Mouse (Mus musculus) C2C12 (cell line): ENCODE data around the gene Adam15. TPM values are rescaled to one million over a fixed set of nuclear protein-coding genes. Genes with fewer than 3 reads are reported as not detected.

ENCODE experiments used
- H3K27me3 ChIP-seq: one replicate; pipeline ENCODE4 v1.6.1; 2011; ENCODE audit not compliant: control insufficient read depth, insufficient read depth, insufficient read length
- H3K36me3 ChIP-seq: one replicate; pipeline ENCODE4 v1.6.1; 2011; ENCODE audit not compliant: control insufficient read depth, insufficient read depth
- H3K4me3 ChIP-seq: one replicate; pipeline ENCODE4 v1.5.1; 2011; ENCODE audit warnings: mild to moderate bottlenecking, control low read depth; ENCODE audit not compliant: poor library complexity, insufficient read depth, severe bottlenecking
- H3K79me2 ChIP-seq: one replicate; pipeline ENCODE4 v1.6.1; 2011; ENCODE audit not compliant: control insufficient read depth, insufficient read depth
- H3K79me3 ChIP-seq: one replicate; pipeline ENCODE4 v1.6.1; 2011; ENCODE audit warnings: low read depth, control low read depth
- H3ac ChIP-seq: one replicate; pipeline ENCODE3; 2011; ENCODE audit warnings: low read depth; ENCODE audit not compliant: control insufficient read depth, insufficient read length
- CEBPB ChIP-seq: IDR thresholded peaks from one replicate; pipeline ENCODE4 v1.6.1; 2011; ENCODE audit warnings: low read depth, mild to moderate bottlenecking, control low read depth, moderate library complexity
- CTCF ChIP-seq: IDR thresholded peaks from one replicate; pipeline ENCODE4 v1.5.1; 2011; ENCODE audit not compliant: control insufficient read depth, insufficient read depth, insufficient read length
- FOSL1 ChIP-seq: IDR thresholded peaks from one replicate; pipeline ENCODE4 v1.8.0; 2011; ENCODE audit warnings: mild to moderate bottlenecking, low read length; ENCODE audit not compliant: poor library complexity, insufficient read depth, severe bottlenecking
- MAX ChIP-seq: IDR thresholded peaks from one replicate; pipeline ENCODE4 v1.6.1; 2011; ENCODE audit warnings: mild to moderate bottlenecking, control low read depth
- MYOD1 ChIP-seq: IDR thresholded peaks from one replicate; pipeline ENCODE4 v1.6.1; 2011; ENCODE audit warnings: low read depth; ENCODE audit not compliant: control insufficient read depth, insufficient read length
- MYOG ChIP-seq: IDR thresholded peaks from one replicate; pipeline ENCODE4 v1.6.1; 2011; ENCODE audit not compliant: control insufficient read depth, insufficient read length; ENCODE audit errors: extremely low read depth
- USF1 ChIP-seq: IDR thresholded peaks from one replicate; pipeline ENCODE4 v1.6.1; 2011; ENCODE audit warnings: low read depth, mild to moderate bottlenecking, control low read depth, moderate library complexity
- polyA plus RNA-seq: library from polyadenylated mRNA; unstranded; fragments of >200 nt; fragmentation: generic; extraction: Trizol; gene quantifications from one replicate; pipeline ENCODE4 v1.2.1, GENCODE M21; 2012; ENCODE audit warnings: missing spikeins

Gene Adam15
- polyA plus RNA-seq, 1 experiment: 60.2 TPM

DNA sequence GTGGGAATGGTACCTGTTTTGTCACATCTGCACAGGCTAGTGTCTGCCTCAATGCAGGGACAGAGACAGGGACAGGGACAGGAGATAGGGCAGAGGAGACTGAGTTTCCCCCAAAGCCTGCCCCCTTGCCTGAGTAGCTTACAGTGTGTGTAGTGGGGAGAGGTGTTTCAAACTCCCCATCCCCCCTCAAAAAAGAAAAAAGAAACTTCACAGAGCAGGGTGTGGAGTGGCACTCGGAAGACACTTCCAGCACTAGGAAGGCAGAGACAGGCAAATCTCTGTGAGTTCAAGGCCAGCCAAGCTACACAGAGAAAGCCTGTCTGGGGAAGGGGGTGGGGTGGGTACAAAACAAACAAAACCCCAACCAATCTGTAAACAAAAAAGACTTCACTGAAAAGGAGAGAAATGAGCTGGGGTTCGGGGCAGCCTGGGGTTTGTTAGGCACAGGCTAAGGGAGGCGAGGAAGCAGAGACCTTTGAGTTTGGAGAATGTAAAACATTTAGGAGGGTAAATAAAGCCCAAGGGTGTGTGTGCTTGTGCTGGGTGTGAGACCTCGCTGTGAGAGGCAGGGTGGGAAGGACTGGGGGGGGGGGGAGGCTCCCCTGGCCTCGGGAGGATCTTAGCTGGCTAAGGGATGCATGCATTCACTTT is 23.9 kb upstream of the Adam15 start:
- no peaks in the 10 kb centered on the region for H3K79me2 ChIP-seq
- no peak overlapping the region for H3K4me3 ChIP-seq
- TF ChIP-seq FOSL1 (no peak), CEBPB (no peak), MAX (no peak), CTCF (no peak), MYOG (no peak), USF1 (no peak), MYOD1 (no peak)
- H3K36me3 ChIP-seq: peaks cover under 1% of the 10 kb centered on the region
- H3K27me3 ChIP-seq: peaks cover 7% of the 10 kb centered on the region
- no peaks in the 10 kb centered on the region for H3K79me3 ChIP-seq
- H3ac ChIP-seq: no peak overlapping the region

DNA sequence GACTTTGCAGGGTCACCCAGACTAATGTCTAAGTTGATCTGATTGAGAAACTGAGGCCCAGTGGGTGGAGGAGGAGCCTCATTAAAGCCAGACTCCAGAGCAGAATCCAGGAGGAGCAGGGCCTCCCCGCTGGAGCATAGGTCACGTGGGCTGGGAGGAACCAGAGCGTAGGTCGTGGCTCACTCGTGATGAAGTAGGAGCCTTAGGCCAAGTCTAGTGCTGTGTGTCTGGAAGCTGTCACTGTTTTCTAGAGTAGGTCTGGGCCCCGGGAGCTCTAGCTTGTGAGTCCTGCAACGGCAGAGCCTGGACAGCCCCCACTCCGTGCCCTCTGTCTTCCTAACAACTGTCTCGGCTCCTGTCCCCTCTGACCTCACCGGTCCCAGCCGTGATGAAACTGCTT is 17.5 kb upstream of the Adam15 start:
- Histone ChIP-seq H3ac (no peak overlapping the region), H3K27me3 (peaks cover 41% of the 10 kb centered on the region), H3K79me2 (no peaks in the 10 kb centered on the region), H3K4me3 (no peak overlapping the region), H3K36me3 (no peaks in the 10 kb centered on the region), H3K79me3 (no peaks in the 10 kb centered on the region)
- TF ChIP-seq FOSL1 (no peak), USF1 (peak; percentile 46)

DNA sequence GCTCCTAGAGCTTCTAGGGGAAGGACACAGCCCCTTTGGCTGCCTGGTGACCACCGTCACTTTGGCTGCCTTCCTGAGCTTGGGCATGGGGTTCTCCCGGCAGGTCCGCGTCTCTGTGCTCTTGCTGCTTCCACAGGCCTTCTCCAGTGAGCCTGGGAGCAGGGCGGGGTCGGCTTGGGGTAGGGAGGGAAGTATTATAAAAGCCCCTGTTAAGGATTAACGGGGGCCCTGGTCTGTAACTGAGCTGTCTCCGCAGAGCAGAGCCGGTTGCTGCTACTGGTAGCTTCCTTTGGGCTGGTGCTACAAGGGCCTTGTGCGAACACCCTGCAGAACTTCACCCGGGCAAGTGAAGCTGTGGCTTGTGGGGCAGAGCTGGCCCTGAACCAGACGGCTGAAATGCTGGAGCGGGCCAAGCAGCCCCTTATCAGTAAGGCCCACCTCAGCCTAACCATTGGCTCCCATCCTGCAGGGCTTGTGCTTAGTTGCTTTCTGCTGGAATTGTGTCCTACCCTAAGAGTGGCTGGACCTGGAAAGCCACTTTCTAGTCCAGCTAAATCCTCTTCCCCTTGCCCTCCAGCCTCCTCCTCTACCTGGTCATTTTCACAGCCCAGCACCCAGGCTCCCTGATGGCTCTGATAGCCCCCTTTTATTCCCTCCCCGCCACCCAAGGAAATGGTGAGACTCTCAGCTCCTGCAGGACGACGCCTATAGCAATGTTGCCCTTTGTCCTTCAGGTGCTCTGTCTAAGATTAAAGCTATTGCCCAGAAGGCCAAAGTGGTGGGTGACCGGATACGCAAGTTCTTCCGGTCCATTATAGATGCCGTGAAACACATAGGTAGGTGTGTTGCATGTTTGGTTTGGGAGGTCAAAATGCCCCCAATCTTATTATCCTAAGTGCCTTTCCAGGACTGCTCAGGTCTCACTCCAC is 16.0 kb upstream of the Adam15 start:
- TF ChIP-seq CTCF: no peak
- no peak for TF ChIP-seq MYOD1
- TF ChIP-seq CEBPB: no peak
- TF ChIP-seq FOSL1: no peak
- TF ChIP-seq USF1: no peak
- TF ChIP-seq MYOG: no peak
- TF ChIP-seq MAX: no peak
- no peak overlapping the region for H3K4me3 ChIP-seq
- no peaks in the 10 kb centered on the region for H3K79me2 ChIP-seq

GRCm38 (mm10) chr3:89365153-89365485 is 15.3 kb upstream of the Adam15 start, which contains the start of gene Dcst1:
Gene Dcst1, minus strand, starts transcription at chr3:89365253.
- TF ChIP-seq USF1 (no peak), FOSL1 (no peak), MYOG (no peak), CTCF (no peak), MYOD1 (no peak), MAX (no peak), CEBPB (no peak)
- H3K79me3 ChIP-seq: no peaks in the 10 kb centered on the region
- H3ac ChIP-seq: no peak within 1 kb of the TSS
- H3K79me2 ChIP-seq: no peaks in the 10 kb centered on the region
- no peak within 1 kb of the TSS for H3K4me3 ChIP-seq
- no peaks in the 10 kb centered on the region for H3K36me3 ChIP-seq
- H3K27me3 ChIP-seq: peaks cover 41% of the 10 kb centered on the region

More for the DNA sequence above, 16.0 kb upstream of the Adam15 start:
- Histone ChIP-seq H3K36me3 (no peaks in the 10 kb centered on the region), H3K27me3 (peaks cover 41% of the 10 kb centered on the region), H3K79me3 (no peaks in the 10 kb centered on the region), H3ac (no peak overlapping the region)

- Histone ChIP-seq H3K79me3 (no peaks in the 10 kb centered on the region), H3K4me3 (no peak overlapping the region), H3K79me2 (no peaks in the 10 kb centered on the region), H3ac (no peak overlapping the region), H3K36me3 (no peaks in the 10 kb centered on the region), H3K27me3 (peaks cover 41% of the 10 kb centered on the region)
- TF ChIP-seq CTCF: no peak
- no peak for TF ChIP-seq MAX
Measured at GRCm38 (mm10) chr3:89364631-89365030, 14.8 kb upstream of the Adam15 start.

GRCm38 (mm10) chr3:89361675-89362074 is 11.9 kb upstream of the Adam15 start, which contains the start of gene Dcst2:
Gene Dcst2, plus strand, starts transcription at chr3:89361975.
- H3K79me3 ChIP-seq: no peaks in the 10 kb centered on the region
- H3K79me2 ChIP-seq: no peaks in the 10 kb centered on the region
- H3K4me3 ChIP-seq: no peak within 1 kb of the TSS
- H3K27me3 ChIP-seq: peaks cover 15% of the 10 kb centered on the region
- TF ChIP-seq CEBPB (no peak), USF1 (no peak)
- H3K36me3 ChIP-seq: no peaks in the 10 kb centered on the region
- no peak within 1 kb of the TSS for H3ac ChIP-seq
